In the genomic region with DNA sequence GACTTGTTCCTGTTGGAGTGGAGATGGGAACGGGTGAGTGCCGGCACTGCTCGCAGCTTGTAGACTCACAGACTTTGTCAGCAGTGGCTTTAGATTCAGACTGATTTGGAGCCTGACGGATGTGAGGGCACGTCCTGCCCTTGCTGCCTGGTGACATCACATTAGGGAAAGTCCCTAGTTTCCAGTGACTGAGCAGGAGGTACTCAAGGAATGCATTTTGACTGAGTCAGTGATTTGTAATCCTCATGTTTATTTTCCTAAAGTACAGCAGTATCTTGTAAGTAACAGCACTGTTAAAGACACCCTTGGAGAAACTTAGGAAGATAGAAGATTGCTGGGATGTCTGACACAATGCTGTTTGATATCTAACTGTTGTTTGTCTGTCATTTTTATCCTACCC, we compare ENCODE assay signal across 12 mouse cellular contexts.
A peak's percentile ranks its signal among the peaks of the same experiment; 100 is the strongest.
DNase-seq lines count a peak whose midpoint lies in the region; ATAC-seq and TF ChIP-seq lines count a peak whose summit lies in the region.
"Had no signal": no experiment of that assay in that cellular context is flagged by ENCODE, and none has a peak within 500 bp of the region (broad histone marks: within the 10 kb centered on the region; RNA-seq: fewer than 3 reads in every experiment).

No protein-coding gene starts in this region.

- no peak overlapping the region for H3K27ac ChIP-seq in hindbrain, embryonic 12.5 days
- H3K27ac ChIP-seq: hindbrain, embryonic 10.5 days; liver, embryonic 12.5 days had no signal

- peak overlapping the region; percentile 59 for H3K4me2 ChIP-seq in myocyte (ENCODE audit: low read depth)
- no peak overlapping the region for H3K4me2 ChIP-seq in hindbrain, embryonic 12.5 days (replicated peaks)
- H3K4me2 ChIP-seq: liver, embryonic 12.5 days had no signal

- TF ChIP-seq POLR2A in myocyte (IDR thresholded peaks at IDR 0.05; ENCODE audit: insufficient read length, low read depth): peak; percentile 46

- no peak overlapping the region for H3K9ac ChIP-seq in hindbrain, embryonic 12.5 days
- H3K9ac ChIP-seq: liver, embryonic 12.5 days had no signal

- no peak overlapping the region for H3K4me3 ChIP-seq in myocyte
- H3K4me3 ChIP-seq in hindbrain, embryonic 12.5 days: no peak overlapping the region
- H3K4me3 ChIP-seq: hindbrain, embryonic 10.5 days; liver, embryonic 12.5 days had no signal

- ATAC-seq in activated CD4-positive, CD25-positive, alpha-beta regulatory T cell, adult 4 months: peak; percentile 40
- ATAC-seq in hindbrain, embryonic 12.5 days (ENCODE audit: low FRiP score): no peak
- no peak for ATAC-seq in megakaryocyte-erythroid progenitor cell, adult 5-6 weeks (replicated peaks; ENCODE audit: low FRiP score, low TSS enrichment, poor library complexity, severe bottlenecking)
- ATAC-seq: liver, embryonic 12.5 days had no signal

- H3ac ChIP-seq in myocyte (ENCODE audit: control insufficient read depth, insufficient read length): no peak overlapping the region

- peak; percentile 9 for DNase-seq in adrenal gland, adult 2 months
- no peak for DNase-seq in adrenal gland, postnatal 14 days
- DNase-seq in kidney, adult 8-10 months: peak; percentile 41 to 67
- no peak for DNase-seq in neural tube, embryonic 10.5 days (ENCODE audit: extremely low spot score, low spot score)
- DNase-seq: B cell, adult 2 months; cerebellum, adult 8-10 months had no signal

- no peaks in the 10 kb centered on the region for H3K79me2 ChIP-seq in myocyte (ENCODE audit: control insufficient read depth, insufficient read depth)

- H3K9me3 ChIP-seq in hindbrain, embryonic 12.5 days (replicated peaks): no peaks in the 10 kb centered on the region
- H3K9me3 ChIP-seq: hindbrain, embryonic 10.5 days; liver, embryonic 12.5 days had no signal

- no peaks in the 10 kb centered on the region for H3K27me3 ChIP-seq in myocyte (ENCODE audit: control insufficient read depth, insufficient read depth, insufficient read length)
- H3K27me3 ChIP-seq in hindbrain, embryonic 12.5 days: no peaks in the 10 kb centered on the region
- H3K27me3 ChIP-seq: liver, embryonic 12.5 days had no signal

- 45% methylated on average over 5 of the region's 5 CpGs for WGBS in hindbrain, embryonic 12.5 days

- H3K4me1 ChIP-seq in hindbrain, embryonic 12.5 days: no peaks in the 10 kb centered on the region
- H3K4me1 ChIP-seq: hindbrain, embryonic 10.5 days; liver, embryonic 12.5 days had no signal

- no peaks in the 10 kb centered on the region for H3K36me3 ChIP-seq in myocyte (ENCODE audit: control insufficient read depth, insufficient read depth)
- H3K36me3 ChIP-seq in hindbrain, embryonic 12.5 days: no peaks in the 10 kb centered on the region
- H3K36me3 ChIP-seq: hindbrain, embryonic 10.5 days; liver, embryonic 12.5 days had no signal

TF ChIP-seq in myocyte, 11 proteins besides CTCF, POLR2A, EP300 and RAD21:
- no peak for TF ChIP-seq SRF (IDR thresholded peaks at IDR 0.05; ENCODE audit: control insufficient read depth, insufficient read length, low read depth)
- peak; percentile 90 for TF ChIP-seq CEBPB (IDR thresholded peaks at IDR 0.05; ENCODE audit: insufficient read depth, poor library complexity, severe bottlenecking)
- no peak for TF ChIP-seq TCF12 (IDR thresholded peaks at IDR 0.05; ENCODE audit: insufficient read depth, poor library complexity, severe bottlenecking)
- TF ChIP-seq MYOD1 (IDR thresholded peaks at IDR 0.05; ENCODE audit: control insufficient read depth in 1 of 3, insufficient read length in 2 of 3, low read depth in 2 of 3): peak in 1 of 3 experiments; percentile 24

Comparison
In these comparisons a context has a peak if more than half of its experiments do, and no peak if none do; other contexts are left out.
1. DNase-seq: peak in adrenal gland, adult 2 months (single experiment) and kidney, adult 8-10 months (2 of 2); none in adrenal gland, postnatal 14 days (single experiment) and neural tube, embryonic 10.5 days (single experiment).